Mouse (Mus musculus): Measurements from ENCODE around the gene Iapp. TPM values are rescaled to one million over a fixed set of nuclear protein-coding genes. Genes with fewer than 3 reads are reported as not detected.
"Not testable (repeated sequence)": the region's sequence is repeated elsewhere in the genome, so short reads cannot be mapped to it uniquely, and the experiment has no call there.

The Iapp gene
- polyA plus RNA-seq, 1 experiment from 2014 or later: not detected

- Histone ChIP-seq H3K27ac (no peak overlapping the region), H3K4me3 (no peak overlapping the region), H3K4me1 (no peaks in the 10 kb centered on the region), H3K9ac (no peak overlapping the region), H3K36me3 (peaks cover 1% of the 10 kb centered on the region; the same call in 1 of the 2 replicates), H3K27me3 (no peaks in the 10 kb centered on the region), H3K4me2 (no peak overlapping the region), H3K9me3 (no peaks in the 10 kb centered on the region)
- no peak for ATAC-seq (ENCODE audit: insufficient number of reproducible peaks, low FRiP score, low TSS enrichment, low read depth)
- 81% methylated on average over 2 of the region's 2 CpGs for WGBS
Measured at GRCm38 (mm10) chr6:142343561-142343960, 45.3 kb downstream of the Iapp start.

GRCm38 (mm10) chr6:142345440-142346038 lies 47.3 kb downstream of the Iapp start, which contains the start of gene Pyroxd1:
Pyroxd1 (plus strand) TSS chr6:142345654.
- ATAC-seq (ENCODE audit: insufficient number of reproducible peaks, low FRiP score, low TSS enrichment, low read depth): peak; percentile 91
- Histone ChIP-seq H3K27ac (peak within 1 kb of the TSS; percentile 88), H3K9me3 (no peaks in the 10 kb centered on the region), H3K36me3 (peaks cover 18% of the 10 kb centered on the region), H3K9ac (peak within 1 kb of the TSS; percentile 65), H3K4me3 (peak within 1 kb of the TSS; percentile 89), H3K4me1 (no peaks in the 10 kb centered on the region), H3K4me2 (peak within 1 kb of the TSS; percentile 49), H3K27me3 (no peaks in the 10 kb centered on the region)
- WGBS: under 1% methylated on average over 47 of the region's 48 CpGs

- ATAC-seq (ENCODE audit: insufficient number of reproducible peaks, low FRiP score, low TSS enrichment, low read depth): no peak
- Histone ChIP-seq H3K9ac (peak overlapping the region; percentile 65; the same call in 1 of the 2 replicates), H3K36me3 (peaks cover 26% of the 10 kb centered on the region), H3K27me3 (no peaks in the 10 kb centered on the region), H3K4me3 (peak overlapping the region; percentile 89), H3K4me2 (peak overlapping the region; percentile 49), H3K4me1 (no peaks in the 10 kb centered on the region), H3K9me3 (no peaks in the 10 kb centered on the region), H3K27ac (peak overlapping the region; percentile 88; the same call in 1 of the 2 replicates)
- WGBS: 42% methylated on average over 12 of the region's 12 CpGs
Measured at GRCm38 (mm10) chr6:142346181-142347110, 48.2 kb downstream of the Iapp start.

GRCm38 (mm10) chr6:142347431-142348385 lies 49.5 kb downstream of the Iapp start:
- H3K27ac ChIP-seq: no peak overlapping the region
- H3K9ac ChIP-seq: no peak overlapping the region
- no peak overlapping the region for H3K4me3 ChIP-seq
- 79% methylated on average over 11 of the region's 11 CpGs for WGBS
- no peaks in the 10 kb centered on the region for H3K4me1 ChIP-seq
- ATAC-seq (ENCODE audit: insufficient number of reproducible peaks, low FRiP score, low TSS enrichment, low read depth): no peak
- H3K9me3 ChIP-seq: no peaks in the 10 kb centered on the region
- H3K4me2 ChIP-seq: no peak overlapping the region
- no peaks in the 10 kb centered on the region for H3K27me3 ChIP-seq
- peaks cover 36% of the 10 kb centered on the region for H3K36me3 ChIP-seq

- H3K4me3 ChIP-seq; H3K27ac ChIP-seq; H3K9me3 ChIP-seq; H3K9ac ChIP-seq; H3K27me3 ChIP-seq; H3K4me1 ChIP-seq; ATAC-seq (ENCODE audit: insufficient number of reproducible peaks, low FRiP score, low TSS enrichment, low read depth); H3K4me2 ChIP-seq: not testable (repeated sequence)
- peaks cover 65% of the 10 kb centered on the region for H3K36me3 ChIP-seq
- WGBS: 88% methylated on average over 3 of the region's 3 CpGs
Measured at GRCm38 (mm10) chr6:142352099-142352498, 53.9 kb downstream of the Iapp start.

Other genes starting within 250 kb of the Iapp start
- 0.31 TPM in 1 of 2 replicates, not detected in the other for gene Slco1a6, start 89.9 kb upstream of the Iapp start, polyA plus RNA-seq (2015; fragmentation: Nextera tagmentation; extraction: Ambion mirVana)
- 0.56 and 0.78 TPM in 2 replicates for gene Slco1a5, start 24.6 kb downstream of the Iapp start, polyA plus RNA-seq (2015; fragmentation: Nextera tagmentation; extraction: Ambion mirVana)
- 15.8 and 16.7 TPM in 2 replicates for gene Pyroxd1, start 47.2 kb downstream of the Iapp start, polyA plus RNA-seq (2015; fragmentation: Nextera tagmentation; extraction: Ambion mirVana)
- gene Recql, start 88.7 kb downstream of the Iapp start, polyA plus RNA-seq (2015; fragmentation: Nextera tagmentation; extraction: Ambion mirVana): 25.8 and 26.5 TPM in 2 replicates
- gene Golt1b, start 88.8 kb downstream of the Iapp start, polyA plus RNA-seq (2015; fragmentation: Nextera tagmentation; extraction: Ambion mirVana): 130 and 132 TPM in 2 replicates
- gene Spx, start 115.0 kb downstream of the Iapp start, polyA plus RNA-seq (2015; fragmentation: Nextera tagmentation; extraction: Ambion mirVana): 0.65 and 0.76 TPM in 2 replicates
- not detected in 2 replicates for gene Gys2, start 174.7 kb downstream of the Iapp start, polyA plus RNA-seq (2015; fragmentation: Nextera tagmentation; extraction: Ambion mirVana)
- 183 and 200 TPM in 2 replicates for gene Ldhb, start 209.5 kb downstream of the Iapp start, polyA plus RNA-seq (2015; fragmentation: Nextera tagmentation; extraction: Ambion mirVana)